Mouse (Mus musculus): Measurements from ENCODE around the gene Zfp935.
"Not testable (repeated sequence)": the region's sequence is repeated elsewhere in the genome, so short reads cannot be mapped to it uniquely, and the experiment has no call there.

GRCm38 (mm10) chr13:62510641-62511420, 47.5 kb downstream of the Zfp935 start:
- TF ChIP-seq EP300 (IDR thresholded peaks at IDR 0.05; ENCODE audit: insufficient read depth, low read depth, low read length); CTCF (IDR thresholded peaks at IDR 0.05; ENCODE audit: low read depth, low read length): not testable (repeated sequence)

All from ES-Bruce4 (cell line).